Mouse (Mus musculus) testis, adult 2 months (tissue): ENCODE results near the gene Rptn.

ENCODE experiments used
- CTCF ChIP-seq: fragments of 200-500 bp; IDR thresholded peaks from 2 replicates; pipeline ENCODE4 v1.5.1; 2012; ENCODE audit warnings: low read depth, mild to moderate bottlenecking, inconsistent platforms, low read length, moderate library complexity; ENCODE audit not compliant: control insufficient read depth, insufficient read depth, insufficient replicate concordance
- POLR2A ChIP-seq: fragments of 200-500 bp; IDR thresholded peaks from 2 replicates; pipeline ENCODE4 v1.6.1; 2012; ENCODE audit warnings: low read depth, mild to moderate bottlenecking, inconsistent platforms, low read length, moderate library complexity; ENCODE audit not compliant: control insufficient read depth

DNA sequence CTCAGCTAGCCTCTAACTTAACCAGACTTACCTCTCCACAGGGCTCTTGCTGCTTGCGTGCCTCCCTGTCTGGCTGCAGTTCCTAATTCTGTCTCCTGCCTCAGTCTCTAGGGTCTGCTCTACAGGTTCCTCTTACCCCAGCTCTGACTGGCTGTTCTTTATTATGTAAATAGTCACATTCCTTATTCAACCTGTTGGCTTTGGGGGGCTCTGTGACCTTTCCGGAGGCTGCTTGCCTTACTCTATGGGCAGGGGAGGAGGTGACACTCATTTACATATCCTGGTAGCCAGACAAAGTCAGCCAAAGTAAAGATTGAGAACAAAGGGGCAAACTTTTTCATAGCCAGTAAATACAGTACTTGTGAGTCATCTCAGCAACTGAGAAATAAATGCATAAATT is 18.4 kb downstream of the Rptn start:
- TF ChIP-seq CTCF (no peak), POLR2A (no peak)
